Mouse (Mus musculus) stomach, embryonic 16.5 days (tissue): ENCODE data around the gene Wdr41. TPM values are rescaled to one million over a fixed set of nuclear protein-coding genes. Genes with fewer than 3 reads are reported as not detected.
A peak's percentile ranks its signal among the peaks of the same experiment; 100 is the strongest.

ENCODE experiments used
- ATAC-seq: fragments of 200-750 bp; cut with Nextera tagmentation; 2 replicates; pipeline ENCODE4 v1.8.0; 2017; ENCODE audit warnings: moderate number of reproducible peaks, moderate TSS enrichment; ENCODE audit not compliant: insufficient read depth, low FRiP score
- H3K27ac ChIP-seq: fragments of 300-500 bp; sonication (generic); 2 replicates; pipeline ENCODE4 v1.5.1; 2014; ENCODE audit warnings: low read length
- H3K27me3 ChIP-seq: fragments of 300-500 bp; sonication (generic); 2 replicates; pipeline ENCODE4 v1.6.1; 2014; ENCODE audit warnings: low read length, control low read depth, mixed read lengths; ENCODE audit not compliant: control insufficient read depth, insufficient read depth
- H3K36me3 ChIP-seq: fragments of 300-500 bp; sonication (generic); 2 replicates; pipeline ENCODE4 v1.6.1; 2014; ENCODE audit warnings: low read length; ENCODE audit not compliant: control insufficient read depth, insufficient read depth
- H3K4me1 ChIP-seq: fragments of 300-500 bp; sonication (generic); 2 replicates; pipeline ENCODE4 v1.6.1; 2014; ENCODE audit warnings: low read length, control low read depth, mixed read lengths; ENCODE audit not compliant: control insufficient read depth, insufficient read depth
- H3K4me2 ChIP-seq: fragments of 300-500 bp; sonication (generic); 2 replicates; pipeline ENCODE4 v1.6.1; 2014; ENCODE audit warnings: low read depth, low read length, mixed read lengths
- H3K4me3 ChIP-seq: fragments of 300-500 bp; sonication (generic); replicated peaks from 2 replicates; pipeline ENCODE4 v1.5.1; 2014; ENCODE audit warnings: mild to moderate bottlenecking, low read length
- H3K9ac ChIP-seq: fragments of 300-500 bp; sonication (generic); 2 replicates; pipeline ENCODE4 v1.6.1; 2014; ENCODE audit warnings: low read length
- H3K9me3 ChIP-seq: fragments of 300-500 bp; sonication (generic); replicated peaks from 2 replicates; pipeline ENCODE4 v1.6.1; 2016; ENCODE audit warnings: low read length, control low read depth; ENCODE audit not compliant: control insufficient read depth
- WGBS: fragments of 180-500 bp; shearing (Covaris S2); extraction: QIAGEN DNeasy Blood & Tissue Kit; methylation state at CpG from one replicate; pipeline ENCODE4 v1.1.7; 2014; 5-methylcytosine and 5-hydroxymethylcytosine counted together
- polyA plus RNA-seq: library from polyadenylated mRNA; unstranded; fragments of >200 nt; fragmentation: Nextera tagmentation; extraction: Ambion mirVana; gene quantifications from 2 replicates; pipeline ENCODE4 v1.2.1, GENCODE M21; 2015

Gene Wdr41
- polyA plus RNA-seq = 20.1 and 22.2 TPM in 2 replicates

GRCm38 (mm10) chr13:94976219-94977186 lies at the start of gene Wdr41:
Gene Wdr41, plus strand, starts transcription at chr13:94976344.
- peaks cover 10% of the 10 kb centered on the region for H3K4me1 ChIP-seq
- no peaks in the 10 kb centered on the region for H3K36me3 ChIP-seq
- no peaks in the 10 kb centered on the region for H3K27me3 ChIP-seq
- WGBS = 1% methylated on average over 68 of the region's 68 CpGs
- peak; percentile 97 for ATAC-seq
- peak within 1 kb of the TSS; percentile 98 for H3K27ac ChIP-seq
- H3K4me2 ChIP-seq = peak within 1 kb of the TSS; percentile 67
- H3K9ac ChIP-seq = peak within 1 kb of the TSS; percentile 99
- H3K9me3 ChIP-seq = no peaks in the 10 kb centered on the region
- peak within 1 kb of the TSS; percentile 78 for H3K4me3 ChIP-seq

GRCm38 (mm10) chr13:94928086-94928485 lies 48.1 kb upstream of the Wdr41 start:
- Histone ChIP-seq H3K9ac (no peak overlapping the region), H3K36me3 (no peaks in the 10 kb centered on the region), H3K9me3 (no peaks in the 10 kb centered on the region), H3K4me1 (no peaks in the 10 kb centered on the region), H3K27me3 (no peaks in the 10 kb centered on the region), H3K4me3 (no peak overlapping the region), H3K4me2 (no peak overlapping the region), H3K27ac (no peak overlapping the region)
- 78% methylated on average over 3 of the region's 3 CpGs for WGBS
- ATAC-seq = no peak

- H3K4me2 ChIP-seq = no peak overlapping the region
- 57% methylated on average over 5 of the region's 5 CpGs for WGBS
- H3K9me3 ChIP-seq = no peaks in the 10 kb centered on the region
- no peaks in the 10 kb centered on the region for H3K4me1 ChIP-seq
- H3K4me3 ChIP-seq = no peak overlapping the region
- no peak overlapping the region for H3K9ac ChIP-seq
- no peak overlapping the region for H3K27ac ChIP-seq
- H3K27me3 ChIP-seq = peaks cover 6% of the 10 kb centered on the region; the same call in 1 of the 2 replicates
- no peak for ATAC-seq
- no peaks in the 10 kb centered on the region for H3K36me3 ChIP-seq
These were observed 37.7 kb upstream of the Wdr41 start for GRCm38 (mm10) chr13:94938418-94938817.

GRCm38 (mm10) chr13:94940104-94940503 lies 36.0 kb upstream of the Wdr41 start:
- Histone ChIP-seq H3K36me3 (no peaks in the 10 kb centered on the region), H3K4me3 (no peak overlapping the region), H3K9me3 (no peaks in the 10 kb centered on the region), H3K4me1 (no peaks in the 10 kb centered on the region), H3K27ac (no peak overlapping the region), H3K9ac (no peak overlapping the region), H3K27me3 (peaks cover 6% of the 10 kb centered on the region; the same call in 1 of the 2 replicates), H3K4me2 (no peak overlapping the region)
- 72% methylated on average over 5 of the region's 5 CpGs for WGBS
- ATAC-seq = no peak

- Histone ChIP-seq H3K27ac (no peak overlapping the region), H3K4me3 (no peak overlapping the region), H3K36me3 (no peaks in the 10 kb centered on the region), H3K9ac (no peak overlapping the region), H3K9me3 (no peaks in the 10 kb centered on the region), H3K4me2 (no peak overlapping the region), H3K4me1 (no peaks in the 10 kb centered on the region), H3K27me3 (peaks cover 6% of the 10 kb centered on the region; the same call in 1 of the 2 replicates)
- no peak; the same call in 1 of the 2 replicates for ATAC-seq
- 16% methylated on average over 4 of the region's 4 CpGs for WGBS
These were observed 34.9 kb upstream of the Wdr41 start for GRCm38 (mm10) chr13:94941230-94941629.

GRCm38 (mm10) chr13:94955941-94956340 lies 20.2 kb upstream of the Wdr41 start:
- 50% methylated on average over 6 of the region's 6 CpGs for WGBS
- ATAC-seq = no peak
- no peaks in the 10 kb centered on the region for H3K9me3 ChIP-seq
- no peak overlapping the region for H3K4me3 ChIP-seq
- no peak overlapping the region for H3K4me2 ChIP-seq
- H3K4me1 ChIP-seq = no peaks in the 10 kb centered on the region
- no peaks in the 10 kb centered on the region for H3K36me3 ChIP-seq
- no peak overlapping the region for H3K27ac ChIP-seq
- no peak overlapping the region for H3K9ac ChIP-seq
- no peaks in the 10 kb centered on the region for H3K27me3 ChIP-seq

GRCm38 (mm10) chr13:94957965-94958364 lies 18.2 kb upstream of the Wdr41 start:
- Histone ChIP-seq H3K4me2 (no peak overlapping the region), H3K9me3 (no peaks in the 10 kb centered on the region), H3K36me3 (no peaks in the 10 kb centered on the region), H3K4me3 (no peak overlapping the region), H3K9ac (no peak overlapping the region), H3K27me3 (no peaks in the 10 kb centered on the region), H3K4me1 (no peaks in the 10 kb centered on the region), H3K27ac (no peak overlapping the region)
- ATAC-seq = no peak
- WGBS = 41% methylated on average over 1 of the region's 1 CpGs

GRCm38 (mm10) chr13:94969992-94970553 lies 6.1 kb upstream of the Wdr41 start:
- Histone ChIP-seq H3K9ac (no peak overlapping the region), H3K4me3 (no peak overlapping the region), H3K4me2 (no peak overlapping the region), H3K27ac (no peak overlapping the region), H3K4me1 (no peaks in the 10 kb centered on the region), H3K27me3 (no peaks in the 10 kb centered on the region), H3K36me3 (no peaks in the 10 kb centered on the region), H3K9me3 (no peaks in the 10 kb centered on the region)
- no peak for ATAC-seq
- WGBS = 41% methylated on average over 9 of the region's 9 CpGs

- Histone ChIP-seq H3K9ac (peak overlapping the region; percentile 99), H3K27me3 (no peaks in the 10 kb centered on the region), H3K4me1 (peaks cover 10% of the 10 kb centered on the region), H3K36me3 (no peaks in the 10 kb centered on the region), H3K9me3 (no peaks in the 10 kb centered on the region), H3K27ac (peak overlapping the region; percentile 98), H3K4me3 (peak overlapping the region; percentile 78), H3K4me2 (peak overlapping the region; percentile 67)
- WGBS = 12% methylated on average over 9 of the region's 9 CpGs
- peak; percentile 48 for ATAC-seq
These were observed 321 bp upstream of the Wdr41 start for GRCm38 (mm10) chr13:94975828-94976218.
